Mouse (Mus musculus) thymus, adult 2 months (tissue): ENCODE results near the gene Pdcd1. TPM values are rescaled to one million over a fixed set of nuclear protein-coding genes. Genes with fewer than 3 reads are reported as not detected.
"Not testable (repeated sequence)": the region's sequence is repeated elsewhere in the genome, so short reads cannot be mapped to it uniquely, and the experiment has no call there.

Experiments used
- DNase-seq: peaks from one replicate; pipeline ENCODE4 v3.0.0; 2021
- H3K27ac ChIP-seq: fragments of 200-500 bp; 2 replicates; pipeline ENCODE4 v1.5.1; 2012; ENCODE audit warnings: low read length, control low read depth; ENCODE audit not compliant: control insufficient read depth, insufficient read depth
- H3K27me3 ChIP-seq: fragments of 200-500 bp; 2 replicates; pipeline ENCODE4 v1.6.1; 2012; ENCODE audit warnings: mild to moderate bottlenecking, low read length, moderate library complexity, mixed read lengths; ENCODE audit not compliant: control insufficient read depth, insufficient read depth
- H3K36me3 ChIP-seq: fragments of 200-500 bp; 2 replicates; pipeline ENCODE4 v1.6.1; 2012; ENCODE audit warnings: mild to moderate bottlenecking, low read length, moderate library complexity; ENCODE audit not compliant: control insufficient read depth, insufficient read depth
- H3K4me1 ChIP-seq: fragments of 200-500 bp; replicated peaks from 2 replicates; pipeline ENCODE4 v1.6.1; 2012; ENCODE audit warnings: low read length; ENCODE audit not compliant: control insufficient read depth, insufficient read depth
- H3K4me3 ChIP-seq: fragments of 200-500 bp; 2 replicates; pipeline ENCODE4 v1.5.1; 2012; ENCODE audit warnings: mild to moderate bottlenecking, low read length, control low read depth, moderate library complexity; ENCODE audit not compliant: control insufficient read depth, insufficient read depth
- CTCF ChIP-seq: fragments of 200-500 bp; IDR thresholded peaks from 2 replicates; pipeline ENCODE4 v1.5.1; 2012; ENCODE audit warnings: mild to moderate bottlenecking, control low read depth, low read length, moderate library complexity, borderline replicate concordance; ENCODE audit not compliant: control insufficient read depth, poor library complexity, insufficient read depth; ENCODE audit errors: extremely low read depth
- POLR2A ChIP-seq: fragments of 200-500 bp; IDR thresholded peaks from 2 replicates; pipeline ENCODE4 v1.6.1; 2012; ENCODE audit warnings: mild to moderate bottlenecking, low read length, control low read depth, moderate library complexity; ENCODE audit not compliant: control insufficient read depth, poor library complexity, insufficient read depth; ENCODE audit errors: extremely low read depth
- WGBS: fragments of 180-500 bp; shearing (Covaris S2); methylation state at CpG from one replicate; pipeline ENCODE4 v1.1.7; 2018; 5-methylcytosine and 5-hydroxymethylcytosine counted together
- polyA plus RNA-seq: library from polyadenylated mRNA; depleted of rRNA; stranded (reverse); fragments of >200 nt; gene quantifications from 2 replicates; pipeline ENCODE4 v1.2.3, GENCODE M21; 2012; rRNA removed

Pdcd1 gene
- polyA plus RNA-seq, 1 experiment, result 21.8 TPM

- H3K36me3 ChIP-seq, result no peaks in the 10 kb centered on the region
- H3K4me3 ChIP-seq, result no peak overlapping the region
- no peaks in the 10 kb centered on the region for H3K27me3 ChIP-seq
- TF ChIP-seq CTCF, result no peak
- no peak for TF ChIP-seq POLR2A
- WGBS, result 92% methylated on average over 2 of the region's 2 CpGs
- no peak for DNase-seq
- no peaks in the 10 kb centered on the region for H3K4me1 ChIP-seq
- H3K27ac ChIP-seq, result no peak overlapping the region
These were observed 51.3 kb downstream of the Pdcd1 start for GRCm38 (mm10) chr1:94001023-94001422.

- not testable (repeated sequence) for H3K36me3 ChIP-seq, DNase-seq, H3K4me1 ChIP-seq, H3K27me3 ChIP-seq, H3K27ac ChIP-seq, H3K4me3 ChIP-seq
- 91% methylated on average over 3 of the region's 3 CpGs for WGBS
These were observed 60.9 kb downstream of the Pdcd1 start for GRCm38 (mm10) chr1:93991491-93991890.

GRCm38 (mm10) chr1:93991068-93991467 lies 61.3 kb downstream of the Pdcd1 start:
- H3K4me3 ChIP-seq, DNase-seq, H3K4me1 ChIP-seq, H3K27ac ChIP-seq, H3K27me3 ChIP-seq, H3K36me3 ChIP-seq: not testable (repeated sequence)
- 25% methylated on average over 2 of the region's 2 CpGs for WGBS

- 96% methylated on average over 7 of the region's 8 CpGs for WGBS
- DNase-seq, result not testable (repeated sequence)
These were observed 62.1 kb downstream of the Pdcd1 start, which contains the start of gene Gal3st2c for GRCm38 (mm10) chr1:93990209-93990608. Gal3st2c (plus strand) TSS chr1:93990509.

GRCm38 (mm10) chr1:93988786-93989185 lies 63.6 kb downstream of the Pdcd1 start:
- DNase-seq, result no peak
- Histone ChIP-seq H3K4me3 (no peak overlapping the region), H3K4me1 (no peaks in the 10 kb centered on the region), H3K27me3 (no peaks in the 10 kb centered on the region), H3K27ac (no peak overlapping the region), H3K36me3 (no peaks in the 10 kb centered on the region)
- no peak for TF ChIP-seq CTCF
- TF ChIP-seq POLR2A, result no peak
- 81% methylated on average over 3 of the region's 3 CpGs for WGBS

More at GRCm38 (mm10) chr1:93990209-93990608, 62.1 kb downstream of the Pdcd1 start, which contains the start of gene Gal3st2c:
- H3K4me1 ChIP-seq, H3K36me3 ChIP-seq, H3K27me3 ChIP-seq, H3K4me3 ChIP-seq, H3K27ac ChIP-seq: not testable (repeated sequence)

Other genes with a start within 250 kb of the Pdcd1 start
- gene Ing5, start 248.6 kb downstream of the Pdcd1 start, polyA plus RNA-seq, result 10.9 and 11.0 TPM in 2 replicates
- 29.3 and 41.7 TPM in 2 replicates for gene D2hgdh, start 227.6 kb downstream of the Pdcd1 start, polyA plus RNA-seq
- gene Gal3st2, start 191.2 kb downstream of the Pdcd1 start, polyA plus RNA-seq, result 1.5 and 2.6 TPM in 2 replicates
- gene Gal3st2b, start 134.2 kb downstream of the Pdcd1 start, polyA plus RNA-seq, result 2.5 and 2.6 TPM in 2 replicates
- 0.03 and 0.08 TPM in 2 replicates for gene Gal3st2c, start 62.0 kb downstream of the Pdcd1 start, polyA plus RNA-seq
- gene Neu4, start 32.1 kb downstream of the Pdcd1 start, polyA plus RNA-seq, result not detected in 2 replicates